Mouse (Mus musculus): ENCODE measurements around the gene 1810010H24Rik. TPM values are rescaled to one million over a fixed set of nuclear protein-coding genes. Genes with fewer than 3 reads are reported as not detected.
A peak's percentile ranks its signal among the peaks of the same experiment; 100 is the strongest.

Gene 1810010H24Rik
- polyA plus RNA-seq, 1 experiment from 2014 or later: 1.7 TPM

- Histone ChIP-seq H3K4me1 (peaks cover 54% of the 10 kb centered on the region), H3K36me3 (replicated peaks) (peaks cover 41% of the 10 kb centered on the region), H3K4me3 (peak within 1 kb of the TSS; percentile 99), H3K27ac (peak within 1 kb of the TSS; percentile 100), H3K9me3 (no peaks in the 10 kb centered on the region), H3K27me3 (ENCODE audit: poor library complexity, severe bottlenecking) (no peaks in the 10 kb centered on the region)
- WGBS: under 1% methylated on average over 61 of the region's 62 CpGs
- DNase-seq (ENCODE audit: extremely low spot score, low spot score): peak; percentile 91
These were observed 26.1 kb upstream of the 1810010H24Rik start, which contains the start of gene Kpna2 for GRCm38 (mm10) chr11:106999151-106999948. TSS of gene Kpna2 (minus strand) at chr11:106999541.

GRCm38 (mm10) chr11:106999949-107000513, 25.4 kb upstream of the 1810010H24Rik start:
- Histone ChIP-seq H3K27me3 (ENCODE audit: poor library complexity, severe bottlenecking) (no peaks in the 10 kb centered on the region), H3K27ac (peak overlapping the region; percentile 100), H3K4me1 (peaks cover 48% of the 10 kb centered on the region), H3K9me3 (no peaks in the 10 kb centered on the region), H3K4me3 (peak overlapping the region; percentile 99), H3K36me3 (replicated peaks) (peaks cover 34% of the 10 kb centered on the region)
- DNase-seq (ENCODE audit: extremely low spot score, low spot score): no peak
- 86% methylated on average over 9 of the region's 9 CpGs for WGBS

GRCm38 (mm10) chr11:107001760-107002675, 23.5 kb upstream of the 1810010H24Rik start:
- peaks cover 33% of the 10 kb centered on the region for H3K4me1 ChIP-seq
- no peaks in the 10 kb centered on the region for H3K9me3 ChIP-seq
- 52% methylated on average over 8 of the region's 8 CpGs for WGBS
- peak overlapping the region; percentile 23; the same call in 1 of the 2 replicates for H3K4me3 ChIP-seq
- peaks cover 14% of the 10 kb centered on the region for H3K36me3 ChIP-seq (replicated peaks)
- DNase-seq (ENCODE audit: extremely low spot score, low spot score): no peak
- no peaks in the 10 kb centered on the region for H3K27me3 ChIP-seq (ENCODE audit: poor library complexity, severe bottlenecking)
- H3K27ac ChIP-seq: peak overlapping the region; percentile 83

GRCm38 (mm10) chr11:107005538-107005937, 19.9 kb upstream of the 1810010H24Rik start:
- no peaks in the 10 kb centered on the region for H3K27me3 ChIP-seq (ENCODE audit: poor library complexity, severe bottlenecking)
- no peak overlapping the region for H3K4me3 ChIP-seq
- WGBS: 90% methylated on average over 1 of the region's 1 CpGs
- no peak overlapping the region for H3K27ac ChIP-seq
- H3K36me3 ChIP-seq (replicated peaks): no peaks in the 10 kb centered on the region
- no peaks in the 10 kb centered on the region for H3K9me3 ChIP-seq
- H3K4me1 ChIP-seq: peaks cover 17% of the 10 kb centered on the region
- DNase-seq (ENCODE audit: extremely low spot score, low spot score): no peak

- Histone ChIP-seq H3K27ac (no peak overlapping the region), H3K36me3 (replicated peaks) (no peaks in the 10 kb centered on the region), H3K4me3 (no peak overlapping the region), H3K27me3 (ENCODE audit: poor library complexity, severe bottlenecking) (no peaks in the 10 kb centered on the region), H3K9me3 (no peaks in the 10 kb centered on the region), H3K4me1 (peaks cover 10% of the 10 kb centered on the region)
- 90% methylated on average over 3 of the region's 3 CpGs for WGBS
- no peak for DNase-seq (ENCODE audit: extremely low spot score, low spot score)
These were observed 15.0 kb upstream of the 1810010H24Rik start for GRCm38 (mm10) chr11:107010447-107010846.

- Histone ChIP-seq H3K27ac (0 out of 2 replicates have a peak overlapping the region, but pooled peaks have one; percentile 91), H3K4me1 (peaks cover 10% of the 10 kb centered on the region), H3K9me3 (no peaks in the 10 kb centered on the region), H3K36me3 (replicated peaks) (no peaks in the 10 kb centered on the region), H3K27me3 (ENCODE audit: poor library complexity, severe bottlenecking) (no peaks in the 10 kb centered on the region), H3K4me3 (no peak overlapping the region)
- 80% methylated on average over 7 of the region's 7 CpGs for WGBS
- no peak for DNase-seq (ENCODE audit: extremely low spot score, low spot score)
These were observed 14.3 kb upstream of the 1810010H24Rik start for GRCm38 (mm10) chr11:107011171-107011570.

- Histone ChIP-seq H3K36me3 (replicated peaks) (no peaks in the 10 kb centered on the region), H3K4me1 (peaks cover 13% of the 10 kb centered on the region), H3K27ac (peak overlapping the region; percentile 91), H3K4me3 (peak overlapping the region; percentile 63), H3K9me3 (no peaks in the 10 kb centered on the region), H3K27me3 (ENCODE audit: poor library complexity, severe bottlenecking) (no peaks in the 10 kb centered on the region)
- DNase-seq (ENCODE audit: extremely low spot score, low spot score): no peak
- 49% methylated on average over 18 of the region's 18 CpGs for WGBS
These were observed 13.7 kb upstream of the 1810010H24Rik start for GRCm38 (mm10) chr11:107011669-107012323.

GRCm38 (mm10) chr11:107012324-107013017, 13.0 kb upstream of the 1810010H24Rik start:
- DNase-seq (ENCODE audit: extremely low spot score, low spot score): peak; percentile 99
- H3K36me3 ChIP-seq (replicated peaks): no peaks in the 10 kb centered on the region
- H3K4me3 ChIP-seq: peak overlapping the region; percentile 63
- H3K27me3 ChIP-seq (ENCODE audit: poor library complexity, severe bottlenecking): no peaks in the 10 kb centered on the region
- peak overlapping the region; percentile 91 for H3K27ac ChIP-seq
- no peaks in the 10 kb centered on the region for H3K9me3 ChIP-seq
- peaks cover 13% of the 10 kb centered on the region for H3K4me1 ChIP-seq
- under 1% methylated on average over 37 of the region's 37 CpGs for WGBS

GRCm38 (mm10) chr11:107014020-107014585, 11.4 kb upstream of the 1810010H24Rik start:
- Histone ChIP-seq H3K27me3 (ENCODE audit: poor library complexity, severe bottlenecking) (no peaks in the 10 kb centered on the region), H3K36me3 (replicated peaks) (no peaks in the 10 kb centered on the region), H3K4me3 (no peak overlapping the region), H3K4me1 (peaks cover 18% of the 10 kb centered on the region), H3K27ac (no peak overlapping the region), H3K9me3 (no peaks in the 10 kb centered on the region)
- DNase-seq (ENCODE audit: extremely low spot score, low spot score): no peak
- 77% methylated on average over 11 of the region's 11 CpGs for WGBS

GRCm38 (mm10) chr11:107014597-107015309, 10.7 kb upstream of the 1810010H24Rik start:
- Histone ChIP-seq H3K9me3 (no peaks in the 10 kb centered on the region), H3K4me3 (no peak overlapping the region)
- 46% methylated on average over 14 of the region's 14 CpGs for WGBS

More at GRCm38 (mm10) chr11:107014597-107015309, 10.7 kb upstream of the 1810010H24Rik start:
- Histone ChIP-seq H3K27ac (no peak overlapping the region), H3K27me3 (ENCODE audit: poor library complexity, severe bottlenecking) (no peaks in the 10 kb centered on the region), H3K4me1 (peaks cover 21% of the 10 kb centered on the region), H3K36me3 (replicated peaks) (no peaks in the 10 kb centered on the region)
- DNase-seq (ENCODE audit: extremely low spot score, low spot score): no peak

All from forebrain, embryonic 10.5 days (tissue).